Mouse (Mus musculus): Measurements from ENCODE around the gene Mob3a. TPM values are rescaled to one million over a fixed set of nuclear protein-coding genes. Genes with fewer than 3 reads are reported as not detected.

Mob3a gene
- polyA plus RNA-seq, 2 experiments = 33.7 to 36.5 TPM

GRCm38 (mm10) chr10:80742180-80742978, 40.6 kb upstream of the Mob3a start, which contains the start of gene Ap3d1:
TSS of gene Ap3d1 (minus strand) at chr10:80742264.
- Histone ChIP-seq H3K27me3 (ENCODE audit: control insufficient read depth, insufficient read depth, low read length) (no peaks in the 10 kb centered on the region), H3K36me3 (ENCODE audit: control insufficient read depth, insufficient read depth, low read length) (no peaks in the 10 kb centered on the region), H3K9me3 (ENCODE audit: control insufficient read depth, low read length) (no peaks in the 10 kb centered on the region), H3K4me1 (ENCODE audit: control insufficient read depth, insufficient read depth, low read length) (peaks cover 18% of the 10 kb centered on the region), H3K4me2 (replicated peaks; ENCODE audit: low read depth, low read length, severe bottlenecking) (peak within 1 kb of the TSS; percentile 96), H3K9ac (ENCODE audit: low read depth, low read length, severe bottlenecking) (peak within 1 kb of the TSS; percentile 96), H3K4me3 (replicated peaks; ENCODE audit: low read length) (peak within 1 kb of the TSS; percentile 100), H3K27ac (replicated peaks; ENCODE audit: low read depth, low read length) (peak within 1 kb of the TSS; percentile 78)
- 2% methylated on average over 24 of the region's 25 CpGs for WGBS
- peak; percentile 70; the same call in 1 of the 2 replicates for TF ChIP-seq POLR2A (IDR thresholded peaks at IDR 0.05; ENCODE audit: borderline replicate concordance, extremely low read depth, insufficient read depth, insufficient read length)
- DNase-seq (ENCODE audit: low spot score) (peak; percentile 99), ATAC-seq (ENCODE audit: low FRiP score, low read depth) (peak; percentile 100)

- peak overlapping the region; percentile 96 for H3K9ac ChIP-seq (ENCODE audit: low read depth, low read length, severe bottlenecking)
- ATAC-seq (ENCODE audit: low FRiP score, low read depth) = peak; percentile 20
Observed at GRCm38 (mm10) chr10:80741634-80742179, 39.9 kb upstream of the Mob3a start.

GRCm38 (mm10) chr10:80741146-80741545, 39.4 kb upstream of the Mob3a start:
- H3K27ac ChIP-seq (replicated peaks; ENCODE audit: low read depth, low read length) = no peak overlapping the region
- H3K27me3 ChIP-seq (ENCODE audit: control insufficient read depth, insufficient read depth, low read length) = no peaks in the 10 kb centered on the region
- peaks cover 18% of the 10 kb centered on the region for H3K4me1 ChIP-seq (ENCODE audit: control insufficient read depth, insufficient read depth, low read length)
- H3K9me3 ChIP-seq (ENCODE audit: control insufficient read depth, low read length) = no peaks in the 10 kb centered on the region
- H3K4me2 ChIP-seq (replicated peaks; ENCODE audit: low read depth, low read length, severe bottlenecking) = peak overlapping the region; percentile 96
- ATAC-seq (ENCODE audit: low FRiP score, low read depth) = no peak
- WGBS = 27% methylated on average over 5 of the region's 5 CpGs
- H3K36me3 ChIP-seq (ENCODE audit: control insufficient read depth, insufficient read depth, low read length) = no peaks in the 10 kb centered on the region; the same call in 1 of the 2 replicates
- H3K4me3 ChIP-seq (replicated peaks; ENCODE audit: low read length) = peak overlapping the region; percentile 100
- peak overlapping the region; percentile 96 for H3K9ac ChIP-seq (ENCODE audit: low read depth, low read length, severe bottlenecking)
- TF ChIP-seq POLR2A (IDR thresholded peaks at IDR 0.05; ENCODE audit: borderline replicate concordance, extremely low read depth, insufficient read depth, insufficient read length) = no peak
- no peak for DNase-seq (ENCODE audit: low spot score)

More at GRCm38 (mm10) chr10:80741634-80742179, 39.9 kb upstream of the Mob3a start:
- H3K27ac ChIP-seq (replicated peaks; ENCODE audit: low read depth, low read length) = peak overlapping the region; percentile 78
- H3K4me1 ChIP-seq (ENCODE audit: control insufficient read depth, insufficient read depth, low read length) = peaks cover 18% of the 10 kb centered on the region
- no peak for DNase-seq (ENCODE audit: low spot score)
- WGBS = 0% methylated on average over 45 of the region's 46 CpGs
- no peaks in the 10 kb centered on the region for H3K9me3 ChIP-seq (ENCODE audit: control insufficient read depth, low read length)
- no peak for TF ChIP-seq POLR2A (IDR thresholded peaks at IDR 0.05; ENCODE audit: borderline replicate concordance, extremely low read depth, insufficient read depth, insufficient read length)
- H3K27me3 ChIP-seq (ENCODE audit: control insufficient read depth, insufficient read depth, low read length) = no peaks in the 10 kb centered on the region
- H3K36me3 ChIP-seq (ENCODE audit: control insufficient read depth, insufficient read depth, low read length) = no peaks in the 10 kb centered on the region; the same call in 1 of the 2 replicates
- H3K4me3 ChIP-seq (replicated peaks; ENCODE audit: low read length) = peak overlapping the region; percentile 100
- H3K4me2 ChIP-seq (replicated peaks; ENCODE audit: low read depth, low read length, severe bottlenecking) = peak overlapping the region; percentile 96

GRCm38 (mm10) chr10:80738657-80739056, 36.9 kb upstream of the Mob3a start:
- H3K36me3 ChIP-seq (ENCODE audit: control insufficient read depth, insufficient read depth, low read length) = peaks cover 12% of the 10 kb centered on the region
- H3K9me3 ChIP-seq (ENCODE audit: control insufficient read depth, low read length) = no peaks in the 10 kb centered on the region
- ATAC-seq (ENCODE audit: low FRiP score, low read depth) = no peak
- TF ChIP-seq POLR2A (IDR thresholded peaks at IDR 0.05; ENCODE audit: borderline replicate concordance, extremely low read depth, insufficient read depth, insufficient read length) = no peak
- H3K27ac ChIP-seq (replicated peaks; ENCODE audit: low read depth, low read length) = no peak overlapping the region
- H3K4me2 ChIP-seq (replicated peaks; ENCODE audit: low read depth, low read length, severe bottlenecking) = no peak overlapping the region
- H3K4me1 ChIP-seq (ENCODE audit: control insufficient read depth, insufficient read depth, low read length) = peaks cover 18% of the 10 kb centered on the region
- H3K4me3 ChIP-seq (replicated peaks; ENCODE audit: low read length) = no peak overlapping the region
- H3K27me3 ChIP-seq (ENCODE audit: control insufficient read depth, insufficient read depth, low read length) = no peaks in the 10 kb centered on the region
- no peak overlapping the region for H3K9ac ChIP-seq (ENCODE audit: low read depth, low read length, severe bottlenecking)
- no peak for DNase-seq (ENCODE audit: low spot score)
- 72% methylated on average over 1 of the region's 1 CpGs for WGBS

GRCm38 (mm10) chr10:80736731-80737130, 35.0 kb upstream of the Mob3a start:
- H3K4me2 ChIP-seq (replicated peaks; ENCODE audit: low read depth, low read length, severe bottlenecking) = no peak overlapping the region
- H3K27ac ChIP-seq (replicated peaks; ENCODE audit: low read depth, low read length) = no peak overlapping the region
- no peak overlapping the region for H3K9ac ChIP-seq (ENCODE audit: low read depth, low read length, severe bottlenecking)
- H3K27me3 ChIP-seq (ENCODE audit: control insufficient read depth, insufficient read depth, low read length) = no peaks in the 10 kb centered on the region
- no peaks in the 10 kb centered on the region for H3K9me3 ChIP-seq (ENCODE audit: control insufficient read depth, low read length)
- TF ChIP-seq POLR2A (IDR thresholded peaks at IDR 0.05; ENCODE audit: borderline replicate concordance, extremely low read depth, insufficient read depth, insufficient read length) = no peak
- 85% methylated on average over 5 of the region's 5 CpGs for WGBS
- no peak for ATAC-seq (ENCODE audit: low FRiP score, low read depth)
- H3K4me3 ChIP-seq (replicated peaks; ENCODE audit: low read length) = no peak overlapping the region
- peaks cover 31% of the 10 kb centered on the region for H3K36me3 ChIP-seq (ENCODE audit: control insufficient read depth, insufficient read depth, low read length)
- no peak for DNase-seq (ENCODE audit: low spot score)
- H3K4me1 ChIP-seq (ENCODE audit: control insufficient read depth, insufficient read depth, low read length) = peaks cover 18% of the 10 kb centered on the region

Measured in limb, embryonic 14.5 days (tissue).